Mouse (Mus musculus): ENCODE data around the gene Xlr5a. TPM values are rescaled to one million over a fixed set of nuclear protein-coding genes. Genes with fewer than 3 reads are reported as not detected.

Gene Xlr5a
- total and polyA plus RNA-seq, 3 experiments = 0.20 TPM; not detected in 2

DNA sequence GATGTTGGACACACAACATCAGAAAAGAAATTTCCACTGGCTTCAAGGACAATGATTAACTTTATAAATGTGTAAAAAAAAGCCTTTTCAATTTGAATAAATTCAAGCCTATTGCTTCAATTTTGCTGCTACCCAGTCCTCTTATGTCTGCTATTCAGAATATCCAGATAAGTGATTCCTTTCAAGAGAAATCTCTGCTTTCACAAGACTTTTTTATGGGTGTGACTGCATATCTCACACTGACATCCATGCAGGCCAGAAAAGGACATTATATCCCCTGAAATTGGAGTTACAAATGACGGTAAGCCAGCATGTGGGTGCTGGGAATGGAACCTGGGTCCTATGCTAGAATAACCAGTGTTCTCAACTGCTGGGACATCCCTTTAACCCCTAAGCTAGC, 231.2 kb downstream of the Xlr5a start:
- no peaks in the 10 kb centered on the region for H3K36me3 ChIP-seq (replicated peaks in 1 of 2; ENCODE audit: control insufficient read depth in 1 of 2, insufficient read depth in 1 of 2, low read length in 1 of 2)
- in situ Hi-C loops (cut with MboI; ENCODE audit: low pct_ligation_motif_present, low pct_unique_long_range_greater_than_20kb, low sequenced_read_pairs) = no loop called here

More for the DNA sequence above, 231.2 kb downstream of the Xlr5a start:
- H3K4me3 ChIP-seq (replicated peaks in 1 of 3; ENCODE audit: low read depth in 2 of 3, low read length in 2 of 3, poor library complexity in 1 of 3) = no peak overlapping the region
- dilution Hi-C loops (cut with MboI; ENCODE audit: extremely low pct_ligation_motif_present, extremely low pct_unique_long_range_greater_than_20kb, low sequenced_read_pairs) = no loop called here
- H3K27me3 ChIP-seq (replicated peaks) = no peaks in the 10 kb centered on the region
- H3K9me3 ChIP-seq (replicated peaks; ENCODE audit: low read length) = no peaks in the 10 kb centered on the region
- DNase-seq (ENCODE audit: extremely low read depth) = no peak
- no peak for TF ChIP-seq POLR2A (IDR thresholded peaks at IDR 0.05; ENCODE audit: low read depth, low read length)
- TF ChIP-seq ETS1 (conservative IDR thresholded peaks at IDR 0.05; ENCODE audit: low read depth, low read length) = no peak
- TF ChIP-seq GABPA (IDR thresholded peaks at IDR 0.05; ENCODE audit: insufficient replicate concordance, low read depth, low read length) = no peak
- no peak for TF ChIP-seq ZKSCAN1 (IDR thresholded peaks at IDR 0.05; ENCODE audit: borderline replicate concordance, low read depth, low read length)
- no peak for TF ChIP-seq RCOR1 (conservative IDR thresholded peaks at IDR 0.05; ENCODE audit: low read depth, low read length)
- no peak for TF ChIP-seq MAX (IDR thresholded peaks at IDR 0.05; ENCODE audit: low read length)
- TF ChIP-seq JUN (IDR thresholded peaks at IDR 0.05; ENCODE audit: insufficient read depth, low read depth, low read length) = no peak
- no peak for TF ChIP-seq MXI1 (IDR thresholded peaks at IDR 0.05; ENCODE audit: low read depth, low read length)
- no peak for TF ChIP-seq PAX5 (IDR thresholded peaks at IDR 0.05; ENCODE audit: low read length)
- no peak for TF ChIP-seq CHD1 (IDR thresholded peaks at IDR 0.05; ENCODE audit: low read depth, low read length)
- no peak for TF ChIP-seq NELFE (IDR thresholded peaks at IDR 0.05; ENCODE audit: low read depth, low read length)
- TF ChIP-seq POLR2AphosphoS2 (IDR thresholded peaks at IDR 0.05; ENCODE audit: low read depth, low read length) = no peak
- TF ChIP-seq MEF2A (IDR thresholded peaks at IDR 0.05; ENCODE audit: borderline replicate concordance, low read depth, low read length) = no peak
- TF ChIP-seq EP300 (IDR thresholded peaks at IDR 0.05; ENCODE audit: low read length) = no peak
- no peak for TF ChIP-seq UBTF (IDR thresholded peaks at IDR 0.05; ENCODE audit: low read depth, low read length)
- TF ChIP-seq NRF1 (IDR thresholded peaks at IDR 0.05; ENCODE audit: low read depth, low read length) = no peak
- TF ChIP-seq JUND (conservative IDR thresholded peaks at IDR 0.05; ENCODE audit: low read depth, low read length) = no peak
- no peaks in the 10 kb centered on the region for H3K79me2 ChIP-seq (replicated peaks; ENCODE audit: control insufficient read depth, extremely low read depth, insufficient read depth, poor library complexity, severe bottlenecking)
- H3K4me1 ChIP-seq (ENCODE audit: control insufficient read depth in 1 of 2, insufficient read depth in 2 of 2) = no peaks in the 10 kb centered on the region
- no peak overlapping the region for H3K9ac ChIP-seq (ENCODE audit: insufficient read depth, low read depth)
- no peak overlapping the region for H3K4me2 ChIP-seq (ENCODE audit: insufficient read depth, low read depth, poor library complexity, severe bottlenecking)
- H3K27ac ChIP-seq (ENCODE audit: insufficient read depth, low read depth) = no peak overlapping the region

Other genes with a start within 250 kb of the Xlr5a start
Only the 20 nearest of the 21 such genes appear.
- 1.3 and 2.3 TPM in 2 replicates for gene Xlr4a, start 210.5 kb downstream of the Xlr5a start, total RNA-seq (2012; rRNA removed)
- 0.39 and 1.7 TPM in 2 replicates for gene Xlr4a, start 210.5 kb downstream of the Xlr5a start, total RNA-seq (2014; rRNA removed)
- gene Xlr4a, start 210.5 kb downstream of the Xlr5a start, polyA plus RNA-seq (2012; ENCODE audit: insufficient read length, low read depth) = 0.95 TPM in 1 of 2 replicates, not detected in the other
- gene Xlr3a, start 195.9 kb downstream of the Xlr5a start, total RNA-seq (2012; rRNA removed) = 18.5 and 24.1 TPM in 2 replicates
- gene Xlr3a, start 195.9 kb downstream of the Xlr5a start, total RNA-seq (2014; rRNA removed) = 18.1 and 19.5 TPM in 2 replicates
- gene Xlr3a, start 195.9 kb downstream of the Xlr5a start, polyA plus RNA-seq (2012; ENCODE audit: insufficient read length, low read depth) = 10.5 and 13.6 TPM in 2 replicates
- 0.17 and 0.55 TPM in 2 replicates for gene Gm14685, start 175.9 kb downstream of the Xlr5a start, total RNA-seq (2012; rRNA removed)
- gene Gm14685, start 175.9 kb downstream of the Xlr5a start, total RNA-seq (2014; rRNA removed) = 0.47 and 0.59 TPM in 2 replicates
- gene Gm14685, start 175.9 kb downstream of the Xlr5a start, polyA plus RNA-seq (2012; ENCODE audit: insufficient read length, low read depth) = 1.1 and 1.5 TPM in 2 replicates
- not detected in 2 replicates for gene Xlr5b, start 144.2 kb downstream of the Xlr5a start, total RNA-seq (2012; rRNA removed)
- not detected in 2 replicates for gene Xlr5b, start 144.2 kb downstream of the Xlr5a start, total RNA-seq (2014; rRNA removed)
- gene Xlr5b, start 144.2 kb downstream of the Xlr5a start, polyA plus RNA-seq (2012; ENCODE audit: insufficient read length, low read depth) = not detected in 2 replicates
- gene DXBay18, start 143.5 kb downstream of the Xlr5a start, total RNA-seq (2012; rRNA removed) = 0.08 and 0.21 TPM in 2 replicates
- 0.15 TPM in 1 of 2 replicates, not detected in the other for gene DXBay18, start 143.5 kb downstream of the Xlr5a start, total RNA-seq (2014; rRNA removed)
- 0.43 TPM in 1 of 2 replicates, not detected in the other for gene DXBay18, start 143.5 kb downstream of the Xlr5a start, polyA plus RNA-seq (2012; ENCODE audit: insufficient read length, low read depth)
- gene Spin2d, start 116.0 kb downstream of the Xlr5a start, total RNA-seq (2012; rRNA removed) = not detected in 2 replicates
- not detected in 2 replicates for gene Spin2d, start 116.0 kb downstream of the Xlr5a start, total RNA-seq (2014; rRNA removed)
- gene Spin2d, start 116.0 kb downstream of the Xlr5a start, polyA plus RNA-seq (2012; ENCODE audit: insufficient read length, low read depth) = not detected in 2 replicates
- 3.1 and 3.4 TPM in 2 replicates for gene Xlr3b, start 100.8 kb downstream of the Xlr5a start, total RNA-seq (2012; rRNA removed)
- gene Xlr3b, start 100.8 kb downstream of the Xlr5a start, total RNA-seq (2014; rRNA removed) = 2.3 and 3.7 TPM in 2 replicates
- gene Xlr3b, start 100.8 kb downstream of the Xlr5a start, polyA plus RNA-seq (2012; ENCODE audit: insufficient read length, low read depth) = 1.4 and 1.8 TPM in 2 replicates
- gene Xlr4b, start 78.6 kb downstream of the Xlr5a start, total RNA-seq (2012; rRNA removed) = 29.5 and 36.0 TPM in 2 replicates
- 107 and 126 TPM in 2 replicates for gene Xlr4b, start 78.6 kb downstream of the Xlr5a start, total RNA-seq (2014; rRNA removed)
- 65.7 and 68.6 TPM in 2 replicates for gene Xlr4b, start 78.6 kb downstream of the Xlr5a start, polyA plus RNA-seq (2012; ENCODE audit: insufficient read length, low read depth)
- 3.5 and 4.9 TPM in 2 replicates for gene F8a, start 64.7 kb downstream of the Xlr5a start, total RNA-seq (2012; rRNA removed)
- gene F8a, start 64.7 kb downstream of the Xlr5a start, total RNA-seq (2014; rRNA removed) = 3.5 and 4.9 TPM in 2 replicates
- gene F8a, start 64.7 kb downstream of the Xlr5a start, polyA plus RNA-seq (2012; ENCODE audit: insufficient read length, low read depth) = 3.7 and 5.0 TPM in 2 replicates
- 35.6 and 38.0 TPM in 2 replicates for gene Xlr4c, start 49.8 kb downstream of the Xlr5a start, total RNA-seq (2012; rRNA removed)
- 75.0 and 97.6 TPM in 2 replicates for gene Xlr4c, start 49.8 kb downstream of the Xlr5a start, total RNA-seq (2014; rRNA removed)
- 61.1 and 67.8 TPM in 2 replicates for gene Xlr4c, start 49.8 kb downstream of the Xlr5a start, polyA plus RNA-seq (2012; ENCODE audit: insufficient read length, low read depth)
- 12.7 and 12.9 TPM in 2 replicates for gene Xlr3c, start 27.6 kb downstream of the Xlr5a start, total RNA-seq (2012; rRNA removed)
- 4.5 and 6.0 TPM in 2 replicates for gene Xlr3c, start 27.6 kb downstream of the Xlr5a start, total RNA-seq (2014; rRNA removed)
- gene Xlr3c, start 27.6 kb downstream of the Xlr5a start, polyA plus RNA-seq (2012; ENCODE audit: insufficient read length, low read depth) = 2.3 and 3.9 TPM in 2 replicates
- gene Xlr5c, start within 50 bp of the Xlr5a start, total RNA-seq (2012; rRNA removed) = 0.13 and 0.17 TPM in 2 replicates
- gene Xlr5c, start within 50 bp of the Xlr5a start, total RNA-seq (2014; rRNA removed) = 0.16 and 0.38 TPM in 2 replicates
- gene Xlr5c, start within 50 bp of the Xlr5a start, polyA plus RNA-seq (2012; ENCODE audit: insufficient read length, low read depth) = 0.51 and 0.63 TPM in 2 replicates
- gene Gm45015, start 43.9 kb upstream of the Xlr5a start, total RNA-seq (2012; rRNA removed) = not detected in 2 replicates
- gene Gm45015, start 43.9 kb upstream of the Xlr5a start, total RNA-seq (2014; rRNA removed) = not detected in 2 replicates
- gene Gm45015, start 43.9 kb upstream of the Xlr5a start, polyA plus RNA-seq (2012; ENCODE audit: insufficient read length, low read depth) = not detected in 2 replicates
- gene Zfp275, start 49.6 kb upstream of the Xlr5a start, total RNA-seq (2012; rRNA removed) = 15.5 and 16.1 TPM in 2 replicates
- gene Zfp275, start 49.6 kb upstream of the Xlr5a start, total RNA-seq (2014; rRNA removed) = 19.1 and 19.9 TPM in 2 replicates
- 15.1 and 17.9 TPM in 2 replicates for gene Zfp275, start 49.6 kb upstream of the Xlr5a start, polyA plus RNA-seq (2012; ENCODE audit: insufficient read length, low read depth)
- not detected in 2 replicates for gene Gm18336, start 105.8 kb upstream of the Xlr5a start, total RNA-seq (2012; rRNA removed)
- not detected in 2 replicates for gene Gm18336, start 105.8 kb upstream of the Xlr5a start, total RNA-seq (2014; rRNA removed)
- gene Gm18336, start 105.8 kb upstream of the Xlr5a start, polyA plus RNA-seq (2012; ENCODE audit: insufficient read length, low read depth) = not detected in 2 replicates
- gene Zfp92, start 118.1 kb upstream of the Xlr5a start, total RNA-seq (2012; rRNA removed) = 0.04 TPM in 2 replicates
- not detected in 2 replicates for gene Zfp92, start 118.1 kb upstream of the Xlr5a start, total RNA-seq (2014; rRNA removed)
- gene Zfp92, start 118.1 kb upstream of the Xlr5a start, polyA plus RNA-seq (2012; ENCODE audit: insufficient read length, low read depth) = not detected in 2 replicates
- not detected in 2 replicates for gene Trex2, start 142.4 kb upstream of the Xlr5a start, total RNA-seq (2012; rRNA removed)
- not detected in 2 replicates for gene Trex2, start 142.4 kb upstream of the Xlr5a start, total RNA-seq (2014; rRNA removed)
- not detected in 2 replicates for gene Trex2, start 142.4 kb upstream of the Xlr5a start, polyA plus RNA-seq (2012; ENCODE audit: insufficient read length, low read depth)
- gene Haus7, start 166.1 kb upstream of the Xlr5a start, total RNA-seq (2012; rRNA removed) = 32.9 and 41.3 TPM in 2 replicates
- gene Haus7, start 166.1 kb upstream of the Xlr5a start, total RNA-seq (2014; rRNA removed) = 34.9 and 36.8 TPM in 2 replicates
- gene Haus7, start 166.1 kb upstream of the Xlr5a start, polyA plus RNA-seq (2012; ENCODE audit: insufficient read length, low read depth) = 34.2 and 41.0 TPM in 2 replicates
- not detected in 2 replicates for gene Bgn, start 190.6 kb upstream of the Xlr5a start, total RNA-seq (2012; rRNA removed)
- not detected in 2 replicates for gene Bgn, start 190.6 kb upstream of the Xlr5a start, total RNA-seq (2014; rRNA removed)
- not detected in 2 replicates for gene Bgn, start 190.6 kb upstream of the Xlr5a start, polyA plus RNA-seq (2012; ENCODE audit: insufficient read length, low read depth)
- gene Atp2b3, start 210.1 kb upstream of the Xlr5a start, total RNA-seq (2012; rRNA removed) = not detected in 2 replicates
- gene Atp2b3, start 210.1 kb upstream of the Xlr5a start, total RNA-seq (2014; rRNA removed) = not detected in 2 replicates
- gene Atp2b3, start 210.1 kb upstream of the Xlr5a start, polyA plus RNA-seq (2012; ENCODE audit: insufficient read length, low read depth) = not detected in 2 replicates

All from CH12.LX (cell line).